Mouse (Mus musculus): ENCODE measurements around the gene Ubac1. TPM values are rescaled to one million over a fixed set of nuclear protein-coding genes. Genes with fewer than 3 reads are reported as not detected.

The Ubac1 gene
- 10 to 100 TPM; 90.4 to 92.4 TPM for total RNA-seq (2021)

DNA sequence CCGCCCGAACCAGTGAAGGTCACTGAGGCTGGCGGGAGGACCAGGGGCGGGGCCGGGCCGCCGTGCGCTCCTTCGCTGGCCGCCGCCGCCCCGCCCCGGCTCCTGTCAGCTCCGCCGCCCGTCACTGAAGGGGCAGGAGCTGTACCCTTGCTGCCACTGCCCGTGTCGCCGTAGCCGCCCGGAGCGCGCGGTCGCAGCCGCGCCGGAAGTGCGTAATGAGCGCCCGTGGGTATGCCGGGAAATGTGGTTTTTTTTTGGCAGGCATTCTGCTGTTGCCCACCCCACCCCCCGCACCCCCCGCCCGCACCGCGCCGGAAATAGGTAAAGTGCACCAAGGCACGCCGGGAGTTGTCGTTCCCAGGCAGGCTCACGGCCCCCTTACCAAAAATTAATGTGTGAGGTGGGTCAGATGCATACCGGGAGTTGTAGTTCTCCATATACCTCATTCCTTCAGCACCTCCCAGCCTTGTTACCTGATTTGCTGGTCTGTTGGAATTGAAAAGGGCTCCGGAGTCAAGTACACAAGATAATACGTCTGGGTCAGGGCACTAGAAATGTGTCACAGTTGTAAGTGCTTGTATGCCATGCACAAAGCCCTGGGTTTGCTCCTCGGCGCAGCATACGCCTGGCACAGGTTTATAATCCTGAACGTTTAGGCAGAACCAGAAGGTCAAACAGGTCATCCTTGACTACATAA is at the start of gene Ubac1:
TSS of gene Ubac1 (minus strand) at position 187 of the 697 bp plus-strand sequence.
- intact Hi-C loops (cut with DNase I), result loop anchor here (2.0 to 10.0 kb wide), 3 partner anchors 37 to 187 kb away; partner anchors contain the start of gene Nacc2
- DNase-seq (ENCODE audit: low spot score), result peak; percentile 85

DNA sequence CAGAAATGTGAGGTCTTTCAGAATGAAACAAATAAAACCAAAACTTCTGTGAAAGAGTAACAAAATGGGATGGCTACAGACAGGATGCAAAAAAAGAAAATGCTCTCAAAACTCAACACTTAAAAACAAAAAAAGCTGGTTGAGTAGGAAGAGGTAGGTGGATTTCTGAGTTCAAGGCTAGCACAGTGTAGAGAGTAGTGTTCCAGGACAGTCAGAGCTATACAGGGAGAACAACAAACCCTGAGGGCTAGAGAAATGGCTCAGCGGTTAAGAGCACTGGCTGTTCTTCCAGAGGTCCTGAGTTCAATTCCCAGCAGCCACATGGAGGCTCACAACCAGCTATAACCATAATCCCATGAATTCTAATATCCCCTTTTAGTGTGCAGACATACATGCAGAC is 47.0 kb upstream of the Ubac1 start:
- intact Hi-C loops (cut with DNase I), result no loop called here
- DNase-seq (ENCODE audit: low spot score), result no peak

DNA sequence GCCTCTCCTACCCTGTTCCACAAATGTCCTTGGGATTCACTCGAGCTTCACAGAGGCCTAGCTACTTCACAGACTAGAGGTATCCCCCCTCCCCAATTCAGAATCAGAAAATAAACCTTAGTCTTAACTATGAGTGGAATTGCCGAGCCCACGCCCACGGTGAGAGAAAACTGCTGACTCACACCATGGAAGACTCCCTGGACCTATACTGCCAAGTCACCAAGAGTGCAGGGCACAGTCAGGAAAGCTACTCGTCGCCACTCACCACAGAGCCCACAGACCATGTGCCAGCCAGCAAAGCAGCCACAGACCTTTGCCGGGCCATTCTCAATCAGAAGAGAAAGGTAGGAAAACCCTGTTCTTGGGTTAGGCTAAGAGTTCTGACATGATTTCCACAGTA is 46.6 kb upstream of the Ubac1 start:
- DNase-seq (ENCODE audit: low spot score), result no peak
- intact Hi-C loops (cut with DNase I), result no loop called here

DNA sequence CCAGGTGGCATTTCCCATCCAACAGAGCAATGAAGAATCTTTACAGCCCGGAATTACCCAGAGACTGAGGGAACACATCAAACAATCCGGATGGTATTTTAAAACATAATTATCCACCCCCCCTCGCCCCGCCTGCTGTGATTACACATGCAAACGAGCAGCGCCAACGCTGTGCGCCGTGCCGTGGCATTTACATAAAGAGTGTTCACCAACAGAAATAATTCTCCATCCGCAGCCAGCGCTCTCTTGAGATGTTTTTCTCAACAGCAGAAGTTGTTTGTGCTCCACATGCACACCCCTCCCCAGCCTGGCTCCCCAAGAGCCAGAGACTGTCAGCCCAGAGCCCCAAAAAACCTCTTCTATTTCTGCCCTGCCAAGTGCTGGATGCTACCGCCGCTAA is 45.0 kb upstream of the Ubac1 start:
- intact Hi-C loops (cut with DNase I), result no loop called here
- DNase-seq (ENCODE audit: low spot score), result no peak

DNA sequence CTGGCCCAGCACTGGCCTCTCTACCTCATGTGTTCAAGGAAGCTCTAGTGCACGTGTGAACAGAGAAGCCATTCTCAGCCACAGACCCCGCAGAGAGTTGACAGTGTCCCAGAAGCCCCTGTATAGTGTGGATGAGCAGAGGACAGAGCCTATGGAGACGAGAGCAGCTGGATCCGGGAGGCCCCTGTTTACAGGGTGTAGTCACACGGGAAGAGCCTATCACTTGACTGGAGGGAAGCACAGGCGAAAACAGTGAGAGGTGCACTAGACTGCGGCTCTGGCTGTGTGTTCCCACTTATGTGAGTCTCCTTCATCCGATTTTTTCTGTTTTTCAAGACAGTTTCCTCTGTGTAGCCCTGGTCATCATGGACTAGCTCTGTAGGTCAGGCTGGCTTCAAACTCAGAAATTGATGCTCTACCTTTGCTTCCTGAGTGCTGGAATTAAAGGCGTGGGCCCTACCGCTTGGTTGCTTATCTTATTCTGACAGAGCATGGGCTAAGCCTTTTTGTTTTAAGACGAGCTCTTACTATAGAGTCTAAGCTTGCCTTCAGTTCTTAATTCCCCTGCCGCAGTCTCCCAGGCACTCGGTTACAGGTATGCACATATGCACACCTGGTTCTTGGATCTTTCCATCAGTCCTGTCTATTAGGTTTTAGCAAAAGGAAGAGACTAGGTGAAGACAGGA is 41.3 kb upstream of the Ubac1 start:
- intact Hi-C loops (cut with DNase I), result no loop called here

DNA sequence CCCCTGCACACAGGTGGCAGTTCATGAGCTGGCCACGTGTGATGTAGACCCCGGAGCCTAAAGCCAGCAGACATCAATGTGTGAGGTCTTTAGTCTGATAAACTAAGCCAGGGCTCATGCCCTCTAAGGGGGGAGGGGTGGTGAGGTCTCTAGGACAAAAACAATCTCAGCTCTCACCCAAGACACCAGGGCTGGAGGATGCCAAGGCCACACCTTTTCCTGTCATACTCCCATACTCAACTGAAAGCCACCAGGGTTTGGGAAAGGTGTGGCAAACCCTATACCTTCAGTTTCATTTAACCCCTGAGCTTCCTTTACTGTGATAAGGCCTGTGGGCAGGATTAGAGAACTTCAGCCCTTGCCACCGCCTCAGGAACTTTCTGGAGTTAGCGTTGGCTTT is 40.7 kb upstream of the Ubac1 start:
- intact Hi-C loops (cut with DNase I), result no loop called here
- no peak for DNase-seq (ENCODE audit: low spot score)

More for the DNA sequence above, 41.3 kb upstream of the Ubac1 start:
- DNase-seq (ENCODE audit: low spot score), result no peak

DNA sequence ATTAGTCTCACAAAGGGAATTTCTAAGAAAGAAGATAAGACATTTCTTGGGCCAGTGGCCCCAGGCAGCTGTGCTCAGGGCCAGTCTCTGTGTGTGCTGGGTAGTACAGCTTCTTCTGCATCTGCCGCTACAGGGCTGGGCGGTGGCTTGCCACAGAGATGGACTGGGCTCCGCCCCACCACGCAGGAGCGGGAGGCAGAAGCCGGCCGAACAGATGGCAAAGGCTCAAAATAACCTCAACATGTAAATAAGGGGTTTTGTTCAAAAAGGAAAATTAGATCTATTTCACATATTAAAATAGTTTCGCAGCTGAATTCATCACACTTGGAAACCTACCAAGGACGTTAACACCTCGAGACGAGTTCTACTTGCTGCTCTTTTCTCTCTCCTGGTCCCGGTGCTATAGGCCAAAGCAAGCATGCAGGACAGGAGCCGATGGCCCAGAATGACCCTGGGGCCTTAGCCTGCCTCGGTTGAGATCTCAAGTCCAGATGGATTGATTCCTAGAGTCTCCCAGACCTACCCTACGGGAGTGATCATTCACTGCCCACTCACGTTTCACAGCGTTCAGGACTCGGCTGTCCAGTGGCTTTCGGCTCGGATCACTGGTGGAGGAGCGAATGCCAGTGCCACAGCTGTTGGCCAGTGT is 39.6 kb upstream of the Ubac1 start:
- DNase-seq (ENCODE audit: low spot score), result no peak
- intact Hi-C loops (cut with DNase I), result no loop called here

DNA sequence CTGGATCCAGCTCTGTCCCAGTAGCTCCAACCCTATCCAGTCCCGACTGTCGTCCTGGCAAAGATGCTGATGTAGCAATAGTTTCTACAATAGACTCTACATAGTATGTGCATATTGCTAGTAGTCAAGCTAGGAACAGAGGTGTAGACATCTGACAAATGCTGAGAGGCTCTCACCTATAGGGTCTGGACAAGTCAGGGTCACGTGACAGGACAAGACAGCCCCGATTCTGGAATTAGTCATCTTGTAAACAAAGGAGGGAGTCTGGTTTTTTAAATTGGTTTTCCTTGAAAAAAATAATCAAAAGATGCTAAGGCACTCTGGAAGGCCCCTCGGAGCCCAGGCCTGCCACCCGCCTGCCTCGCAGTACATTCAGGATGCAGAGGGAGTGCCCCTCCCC is 35.5 kb upstream of the Ubac1 start:
- intact Hi-C loops (cut with DNase I), result loop anchor here (10.0 kb wide), 1 partner anchor 218 kb away; no protein-coding TSS in a partner anchor
- DNase-seq (ENCODE audit: low spot score), result no peak

DNA sequence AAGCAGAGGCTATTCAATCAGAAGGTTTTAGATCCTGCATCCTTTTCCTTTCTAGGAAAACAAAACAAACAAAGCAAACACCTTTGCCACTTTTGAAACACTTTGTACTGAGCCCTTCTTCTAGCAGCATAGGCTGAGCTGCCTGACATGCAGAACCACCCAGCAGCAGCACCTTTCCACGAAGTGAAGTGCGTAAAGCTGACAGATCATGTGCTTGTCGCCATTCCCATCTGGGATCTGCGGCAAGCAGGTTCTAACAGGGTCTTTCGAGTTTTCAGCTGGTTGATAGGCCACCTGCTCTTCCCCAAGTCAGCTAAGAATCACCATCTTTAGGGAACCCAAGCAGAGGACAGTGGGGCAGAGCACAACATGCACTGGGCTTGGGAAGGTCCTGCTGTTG is 34.7 kb upstream of the Ubac1 start:
- intact Hi-C loops (cut with DNase I), result loop anchor here (10.0 kb wide), 1 partner anchor 219 kb away; no protein-coding TSS in a partner anchor
- no peak for DNase-seq (ENCODE audit: low spot score)

DNA sequence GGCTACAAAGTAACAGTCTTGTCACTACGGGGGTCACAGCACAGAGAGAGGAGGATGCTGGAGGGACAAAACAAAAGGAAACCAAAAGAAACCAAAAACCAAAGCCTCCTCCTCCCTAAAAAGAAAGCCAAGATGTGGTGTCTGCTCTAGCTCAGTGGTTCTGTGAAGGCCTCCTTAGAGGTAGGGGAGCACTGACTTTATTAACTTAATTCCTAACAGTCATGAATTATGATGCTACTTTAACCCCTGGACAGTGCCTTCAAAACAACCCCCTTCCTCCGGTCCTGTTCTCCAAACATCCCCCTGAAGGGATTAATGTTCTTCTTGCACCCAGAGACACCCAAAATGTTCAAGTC is 34.2 kb upstream of the Ubac1 start:
- no peak for DNase-seq (ENCODE audit: low spot score)
- intact Hi-C loops (cut with DNase I), result loop anchor here (1.0 to 10.0 kb wide), 2 partner anchors 87 to 219 kb away; no protein-coding TSS in a partner anchor

DNA sequence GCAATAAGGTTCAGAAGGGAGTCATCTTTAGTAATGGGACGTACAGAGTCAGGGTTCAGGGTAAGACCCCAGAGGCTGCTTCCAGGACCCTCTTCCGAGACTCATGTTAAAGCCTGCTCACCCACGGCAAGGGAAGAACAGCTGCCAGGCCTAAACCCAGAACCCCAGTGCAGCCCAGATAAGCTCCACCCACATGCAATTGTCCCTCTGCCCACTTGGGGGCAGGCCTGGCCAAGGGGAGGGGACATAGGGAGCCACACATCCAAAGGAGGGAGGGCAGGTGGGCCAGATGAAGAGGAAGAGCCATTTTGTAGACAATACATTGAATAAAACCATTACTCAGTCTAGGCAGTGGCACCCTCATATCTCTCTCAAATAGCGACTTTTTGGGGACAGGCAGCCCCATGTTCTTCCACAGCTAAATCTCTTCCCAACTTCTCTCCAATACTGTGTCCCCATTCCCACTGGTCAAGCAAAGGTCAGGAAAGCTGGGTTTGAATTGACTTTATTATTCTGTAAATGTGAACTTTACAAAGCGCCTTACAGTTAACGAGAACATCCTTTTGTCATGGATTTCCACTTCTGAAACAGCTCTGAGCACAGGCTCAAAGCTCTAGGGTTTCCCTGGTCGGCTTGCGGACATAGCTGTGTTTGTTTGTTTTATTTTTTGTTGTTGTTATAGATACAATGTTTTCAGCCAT is 33.6 kb upstream of the Ubac1 start:
- DNase-seq (ENCODE audit: low spot score), result peak; percentile 14
- intact Hi-C loops (cut with DNase I), result loop anchor here (1.0 to 10.0 kb wide), 2 partner anchors 87 to 220 kb away; no protein-coding TSS in a partner anchor

DNA sequence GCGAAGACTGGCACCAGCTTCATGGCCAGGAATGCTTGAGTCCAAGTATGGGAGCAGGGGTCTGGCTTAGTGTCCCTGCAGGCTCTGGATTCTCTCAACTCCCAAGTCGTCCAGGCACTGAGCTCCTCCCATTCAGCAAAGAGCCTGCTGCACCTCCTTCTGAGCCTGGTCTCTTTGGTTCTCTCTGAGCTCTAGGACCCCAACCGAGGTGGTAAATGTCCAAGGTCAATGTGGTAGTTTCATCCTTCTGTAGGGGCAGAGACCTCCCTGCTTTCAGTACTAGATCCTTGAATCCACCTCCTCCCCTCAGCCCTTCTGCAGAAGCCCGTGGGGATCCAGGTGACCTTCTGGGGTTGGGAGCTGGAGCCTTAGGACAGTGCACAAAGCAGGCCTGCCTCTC is 31.3 kb upstream of the Ubac1 start:
- intact Hi-C loops (cut with DNase I), result loop anchor here (10.0 kb wide), 1 partner anchor 222 kb away; no protein-coding TSS in a partner anchor
- DNase-seq (ENCODE audit: low spot score), result no peak

DNA sequence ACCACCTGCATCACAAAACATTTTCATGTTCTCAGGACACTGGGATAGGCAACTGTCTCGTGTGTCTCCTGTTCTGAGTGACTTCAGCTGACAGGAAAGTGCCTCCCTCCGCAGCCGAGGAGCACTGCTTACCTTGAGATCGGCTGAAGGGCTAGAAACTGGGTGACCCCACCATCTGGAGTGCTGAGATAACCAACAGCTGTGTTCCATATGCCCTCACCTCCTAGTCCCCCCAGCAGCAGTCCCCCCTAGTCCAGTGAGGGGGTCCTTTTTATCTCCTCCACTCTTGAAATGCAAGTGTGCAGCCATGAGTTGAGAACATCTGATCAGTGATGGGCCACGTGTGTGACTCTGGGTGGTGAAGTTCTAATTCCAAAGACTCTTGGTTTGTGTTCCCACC is 27.3 kb upstream of the Ubac1 start:
- DNase-seq (ENCODE audit: low spot score), result no peak
- intact Hi-C loops (cut with DNase I), result no loop called here

DNA sequence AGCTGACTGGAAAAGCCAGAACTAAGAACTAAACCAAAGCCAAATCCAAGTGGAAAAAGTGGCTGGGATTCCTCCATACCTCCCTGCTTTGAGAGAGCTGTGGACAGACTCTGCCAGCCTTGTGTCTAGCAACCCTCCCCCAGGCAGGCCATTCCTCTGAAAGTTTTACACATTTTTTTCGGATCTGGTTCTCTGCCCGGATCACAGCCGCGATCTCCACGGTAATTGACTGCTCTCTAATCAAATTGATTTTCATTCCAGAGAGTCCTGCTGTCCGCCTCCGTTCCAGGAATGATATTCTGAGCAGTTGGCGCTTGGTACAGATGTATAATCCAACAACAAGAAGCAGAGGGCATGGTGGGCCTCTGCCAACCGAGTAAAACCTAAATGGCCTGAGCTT is 22.7 kb upstream of the Ubac1 start:
- DNase-seq (ENCODE audit: low spot score), result no peak
- intact Hi-C loops (cut with DNase I), result no loop called here

DNA sequence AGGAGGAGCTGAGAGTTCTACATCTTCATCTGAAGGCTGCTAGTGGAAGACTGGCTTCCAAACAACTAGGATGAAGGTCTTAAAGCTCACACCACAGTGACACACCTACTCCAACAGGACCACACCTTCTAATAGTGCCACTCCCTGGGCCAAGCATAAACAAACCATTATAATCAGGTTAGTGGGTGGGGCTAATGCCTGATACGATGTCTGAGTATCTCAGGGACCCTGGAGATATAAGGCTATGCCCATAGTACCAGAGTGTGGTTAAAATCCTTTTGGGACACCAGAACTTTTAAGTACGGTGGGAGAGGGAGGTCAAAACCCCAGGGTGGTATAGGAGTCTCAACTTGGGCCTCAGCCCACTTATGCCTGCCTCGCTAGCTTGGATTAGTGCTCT is 21.1 kb upstream of the Ubac1 start:
- no peak for DNase-seq (ENCODE audit: low spot score)
- intact Hi-C loops (cut with DNase I), result no loop called here

DNA sequence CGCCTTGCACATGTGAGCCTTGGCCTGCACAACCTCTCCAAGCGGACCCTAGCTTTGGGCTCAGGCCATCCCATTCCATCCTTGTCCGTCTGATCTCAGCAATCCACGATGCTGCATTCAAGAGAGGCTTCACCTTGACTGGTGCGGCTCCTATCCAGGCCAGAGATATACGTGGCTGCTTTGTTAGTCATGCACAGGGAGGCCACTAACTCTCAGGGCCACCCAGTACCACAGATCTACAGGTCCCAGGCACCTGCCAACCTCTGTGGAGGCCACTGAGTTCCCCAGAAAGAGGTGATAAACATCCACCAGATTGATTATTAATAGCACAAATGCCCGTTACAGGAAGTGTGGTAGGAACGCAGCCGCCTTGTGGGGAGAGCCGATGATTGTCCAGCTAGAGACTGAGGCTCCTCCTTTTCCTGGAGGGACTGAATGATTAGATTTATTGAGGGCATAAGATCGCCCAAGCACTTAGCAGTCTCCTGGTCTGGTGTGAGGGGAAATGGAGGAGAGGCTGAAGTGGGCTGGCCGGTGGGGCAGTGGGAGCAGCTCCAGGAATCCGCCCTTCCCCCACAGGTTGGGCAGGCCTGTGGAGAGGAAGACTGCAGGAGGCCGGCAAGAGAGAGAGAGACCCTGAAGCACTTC is 19.7 kb upstream of the Ubac1 start:
- no peak for DNase-seq (ENCODE audit: low spot score)
- intact Hi-C loops (cut with DNase I), result no loop called here

DNA sequence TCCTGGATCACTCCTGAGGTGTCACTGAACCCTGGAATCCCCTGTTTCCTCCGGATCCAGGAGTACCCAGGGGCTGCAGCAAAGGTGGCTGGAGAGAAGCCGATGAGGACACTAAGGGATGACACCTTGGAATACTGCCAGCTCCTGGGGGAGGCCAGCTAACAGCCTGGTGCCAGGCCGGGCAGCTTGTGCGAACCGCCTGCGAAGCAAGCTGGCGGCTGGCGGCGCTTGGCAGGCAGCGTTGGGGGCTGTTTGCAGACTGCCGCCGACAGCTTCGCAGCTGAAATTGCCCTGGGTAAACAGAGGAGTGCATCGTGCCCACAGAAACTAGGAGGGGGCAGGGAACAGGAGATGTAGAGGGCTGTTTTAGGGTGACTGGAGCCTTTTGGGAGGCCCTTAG is 18.4 kb upstream of the Ubac1 start:
- intact Hi-C loops (cut with DNase I), result no loop called here

DNA sequence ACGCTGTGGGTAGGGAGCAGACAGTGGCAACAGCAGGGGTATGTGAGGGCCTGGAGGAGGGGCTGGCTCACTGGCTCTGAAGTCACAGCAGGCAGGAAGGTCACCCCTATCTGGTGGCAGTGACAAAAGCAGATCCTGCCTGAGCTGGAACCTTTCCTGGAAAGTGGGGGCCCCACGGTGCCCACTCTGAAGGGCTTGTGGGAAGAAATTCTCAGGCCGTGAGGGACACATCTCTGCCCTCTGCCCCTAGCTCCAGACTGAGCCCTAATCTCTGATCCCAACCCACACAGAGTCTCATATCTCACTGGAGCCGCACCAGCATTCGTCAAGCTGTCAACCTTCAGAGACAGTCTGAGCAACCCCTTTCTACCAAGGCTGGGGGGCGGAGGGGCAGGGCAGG is 15.8 kb upstream of the Ubac1 start:
- intact Hi-C loops (cut with DNase I), result no loop called here
- no peak for DNase-seq (ENCODE audit: low spot score)

More for the DNA sequence above, 18.4 kb upstream of the Ubac1 start:
- no peak for DNase-seq (ENCODE audit: low spot score)

DNA sequence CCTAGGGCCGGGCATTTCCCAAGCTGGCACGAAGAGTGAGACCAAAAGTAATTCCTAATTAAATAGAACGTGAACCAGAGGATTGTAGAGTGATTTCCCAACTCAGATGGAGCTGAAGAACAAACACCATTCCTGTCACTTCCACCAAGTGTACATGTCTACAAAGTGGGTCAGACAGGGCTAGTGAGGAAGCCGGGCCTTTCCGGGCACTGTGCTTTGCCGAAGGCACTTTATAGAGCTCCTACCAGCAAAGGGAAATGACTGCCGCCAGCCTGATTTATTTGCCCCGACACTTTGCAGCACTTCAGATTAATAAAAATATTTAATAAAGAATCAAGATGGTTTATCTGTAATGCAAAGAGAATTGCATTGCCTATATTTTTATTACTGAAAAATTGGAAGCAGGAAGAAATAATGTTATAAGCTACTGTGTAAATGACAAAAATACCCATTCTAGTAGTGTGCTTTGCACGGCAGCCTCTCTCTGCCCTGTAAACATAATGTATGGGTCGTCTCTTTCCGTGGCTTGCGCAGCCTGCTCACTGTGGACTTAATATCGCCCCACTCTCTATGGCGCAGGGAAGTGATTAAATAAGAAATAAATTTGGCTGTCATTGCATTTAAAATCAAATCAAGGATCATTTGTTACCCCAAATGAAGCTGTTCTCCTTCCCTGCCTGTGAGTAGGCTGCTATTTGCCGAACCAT is 12.9 kb upstream of the Ubac1 start:
- intact Hi-C loops (cut with DNase I), result no loop called here
- no peak for DNase-seq (ENCODE audit: low spot score)

Measured in heart, postnatal 25 days (tissue).